Mouse (Mus musculus) liver, postnatal 0 days (tissue): ENCODE measurements around the gene Nat9. TPM values are rescaled to one million over a fixed set of nuclear protein-coding genes. Genes with fewer than 3 reads are reported as not detected.
A peak's percentile ranks its signal among the peaks of the same experiment; 100 is the strongest.

Source experiments
- ATAC-seq: fragments of 200-750 bp; cut with Nextera tagmentation; 2 replicates; pipeline ENCODE4 v1.8.0; 2017; ENCODE audit warnings: mild to moderate bottlenecking, moderate library complexity
- DNase-seq: peaks from one replicate; pipeline ENCODE4 v3.0.0-alpha.2; 2016
- H3K27ac ChIP-seq: fragments of 300-500 bp; sonication (generic); 2 replicates; pipeline ENCODE4 v1.5.1; 2014; ENCODE audit warnings: antibody characterized with exemption, moderate library complexity, mild to moderate bottlenecking, low read depth
- H3K27me3 ChIP-seq: fragments of 300-500 bp; sonication (generic); 2 replicates; pipeline ENCODE4 v1.6.1; 2014; ENCODE audit warnings: low read length, control low read depth, mixed read lengths; ENCODE audit not compliant: insufficient read depth
- H3K36me3 ChIP-seq: fragments of 300-500 bp; sonication (generic); replicated peaks from 2 replicates; pipeline ENCODE4 v1.6.1; 2014; ENCODE audit warnings: mild to moderate bottlenecking, control low read depth, low read length, moderate library complexity, mixed read lengths; ENCODE audit not compliant: insufficient read depth
- H3K4me1 ChIP-seq: fragments of 300-500 bp; sonication (generic); 2 replicates; pipeline ENCODE4 v1.6.1; 2014; ENCODE audit warnings: antibody characterized with exemption, mild to moderate bottlenecking, control low read depth; ENCODE audit not compliant: insufficient read depth
- H3K4me2 ChIP-seq: fragments of 300-500 bp; sonication (generic); 2 replicates; pipeline ENCODE4 v1.6.1; 2014; ENCODE audit warnings: low read depth, mild to moderate bottlenecking, low read length, moderate library complexity, mixed read lengths
- H3K4me3 ChIP-seq: fragments of 300-500 bp; sonication (generic); 2 replicates; pipeline ENCODE4 v1.5.1; 2014; ENCODE audit warnings: low read depth, low read length
- H3K9ac ChIP-seq: fragments of 300-500 bp; sonication (generic); replicated peaks from 2 replicates; pipeline ENCODE4 v1.6.1; 2014; ENCODE audit warnings: mild to moderate bottlenecking, moderate library complexity
- H3K9me3 ChIP-seq: fragments of 300-500 bp; sonication (generic); 2 replicates; pipeline ENCODE4 v1.6.1; 2016; ENCODE audit warnings: mild to moderate bottlenecking, control low read depth, low read length, mixed read lengths
- CTCF ChIP-seq: sonication (generic); IDR thresholded peaks from 2 replicates; pipeline ENCODE4 v1.5.1; 2016; ENCODE audit warnings: antibody characterized with exemption, low read depth
- EP300 ChIP-seq: IDR thresholded peaks from 2 replicates; pipeline ENCODE4 v1.6.1; 2016; ENCODE audit warnings: antibody characterized with exemption, low read depth, mild to moderate bottlenecking
- WGBS: fragments of 180-500 bp; shearing (Covaris S2); extraction: QIAGEN DNeasy Blood & Tissue Kit; methylation state at CpG from one replicate; pipeline ENCODE4 v1.1.7; 2014; ENCODE audit not compliant: insufficient replicate concordance; 5-methylcytosine and 5-hydroxymethylcytosine counted together
- polyA plus RNA-seq: library from polyadenylated mRNA; unstranded; fragments of >200 nt; fragmentation: Nextera tagmentation; extraction: Ambion mirVana; gene quantifications from 2 replicates; pipeline ENCODE4 v1.2.1, GENCODE M21; 2015

Gene Nat9
- polyA plus RNA-seq: 16.5 and 16.7 TPM in 2 replicates

- 5% methylated on average over 11 of the region's 12 CpGs for WGBS
- TF ChIP-seq EP300 (no peak), CTCF (no peak)
These were observed at the start of gene Nat9 for GRCm38 (mm10) chr11:115187693-115188092. Gene Nat9, minus strand, starts transcription at chr11:115187859.

GRCm38 (mm10) chr11:115236570-115236969, 48.9 kb upstream of the Nat9 start:
- Histone ChIP-seq H3K4me2 (no peak overlapping the region), H3K27ac (no peak overlapping the region), H3K4me3 (no peak overlapping the region), H3K9ac (no peak overlapping the region), H3K27me3 (no peaks in the 10 kb centered on the region), H3K9me3 (no peaks in the 10 kb centered on the region), H3K36me3 (peaks cover 7% of the 10 kb centered on the region), H3K4me1 (peaks cover 6% of the 10 kb centered on the region)
- ATAC-seq: no peak
- TF ChIP-seq EP300 (no peak), CTCF (no peak)
- no peak for DNase-seq
- WGBS: 56% methylated on average over 5 of the region's 5 CpGs

More at GRCm38 (mm10) chr11:115187693-115188092, at the start of gene Nat9:
- DNase-seq (no peak), ATAC-seq (peak; percentile 16; the same call in 1 of the 2 replicates)
- Histone ChIP-seq H3K27ac (peak within 1 kb of the TSS; percentile 88), H3K9ac (peak within 1 kb of the TSS; percentile 84), H3K4me3 (peak within 1 kb of the TSS; percentile 78), H3K4me1 (peaks cover 25% of the 10 kb centered on the region), H3K27me3 (no peaks in the 10 kb centered on the region), H3K4me2 (peak within 1 kb of the TSS; percentile 97), H3K36me3 (peaks cover 4% of the 10 kb centered on the region; the same call in 1 of the 2 replicates), H3K9me3 (no peaks in the 10 kb centered on the region)

- Histone ChIP-seq H3K27ac (no peak overlapping the region), H3K36me3 (peaks cover 7% of the 10 kb centered on the region), H3K4me1 (peaks cover 14% of the 10 kb centered on the region), H3K9me3 (no peaks in the 10 kb centered on the region), H3K4me2 (no peak overlapping the region), H3K9ac (no peak overlapping the region), H3K27me3 (no peaks in the 10 kb centered on the region), H3K4me3 (no peak overlapping the region)
- DNase-seq (no peak), ATAC-seq (no peak)
- WGBS: 80% methylated on average over 15 of the region's 15 CpGs
- no peak for TF ChIP-seq CTCF
- no peak for TF ChIP-seq EP300
These were observed 46.8 kb upstream of the Nat9 start for GRCm38 (mm10) chr11:115234320-115235044.

- H3K9ac ChIP-seq: no peak overlapping the region
- no peak overlapping the region for H3K27ac ChIP-seq
- WGBS: 79% methylated on average over 20 of the region's 20 CpGs
- peaks cover 14% of the 10 kb centered on the region for H3K4me1 ChIP-seq
- H3K36me3 ChIP-seq: peaks cover 7% of the 10 kb centered on the region
- no peaks in the 10 kb centered on the region for H3K27me3 ChIP-seq
- ATAC-seq (peak; percentile 27; the same call in 1 of the 2 replicates), DNase-seq (no peak)
- no peaks in the 10 kb centered on the region for H3K9me3 ChIP-seq
- TF ChIP-seq CTCF (peak; percentile 50), EP300 (no peak)
- no peak overlapping the region for H3K4me3 ChIP-seq
- H3K4me2 ChIP-seq: no peak overlapping the region
These were observed 46.0 kb upstream of the Nat9 start for GRCm38 (mm10) chr11:115233526-115234290.

- 74% methylated on average over 5 of the region's 5 CpGs for WGBS
- Histone ChIP-seq H3K9me3 (no peaks in the 10 kb centered on the region), H3K27ac (peak overlapping the region; percentile 40; the same call in 1 of the 2 replicates), H3K27me3 (no peaks in the 10 kb centered on the region), H3K4me3 (no peak overlapping the region), H3K4me2 (no peak overlapping the region), H3K36me3 (peaks cover 13% of the 10 kb centered on the region), H3K4me1 (peaks cover 14% of the 10 kb centered on the region), H3K9ac (no peak overlapping the region)
- ATAC-seq: peak; percentile 31; the same call in 1 of the 2 replicates
- TF ChIP-seq EP300 (no peak), CTCF (no peak)
- DNase-seq: no peak
These were observed 45.2 kb upstream of the Nat9 start for GRCm38 (mm10) chr11:115232889-115233288.

GRCm38 (mm10) chr11:115231924-115232323, 44.3 kb upstream of the Nat9 start:
- WGBS: 63% methylated on average over 9 of the region's 9 CpGs
- Histone ChIP-seq H3K36me3 (peaks cover 11% of the 10 kb centered on the region; the same call in 1 of the 2 replicates), H3K9ac (no peak overlapping the region), H3K27me3 (no peaks in the 10 kb centered on the region), H3K4me1 (peaks cover 16% of the 10 kb centered on the region), H3K9me3 (no peaks in the 10 kb centered on the region), H3K4me3 (no peak overlapping the region), H3K27ac (peak overlapping the region; percentile 70), H3K4me2 (no peak overlapping the region)
- TF ChIP-seq CTCF: no peak
- TF ChIP-seq EP300: no peak
- no peak for ATAC-seq
- no peak for DNase-seq
